Mouse (Mus musculus) kidney, adult 2 months (tissue): ENCODE data around the gene Begain.

Experiments used
- CTCF ChIP-seq: fragments of 200-500 bp; conservative IDR thresholded peaks from 2 replicates; pipeline ENCODE4 v1.5.1; 2011; ENCODE audit warnings: low read depth, mild to moderate bottlenecking, control low read depth, low read length, moderate library complexity, mixed read lengths; ENCODE audit not compliant: insufficient read depth, insufficient read length
- POLR2A ChIP-seq: fragments of 200-500 bp; IDR thresholded peaks from one replicate; pipeline ENCODE4 v1.6.1; 2011; ENCODE audit warnings: low read depth, low read length, control low read depth

DNA sequence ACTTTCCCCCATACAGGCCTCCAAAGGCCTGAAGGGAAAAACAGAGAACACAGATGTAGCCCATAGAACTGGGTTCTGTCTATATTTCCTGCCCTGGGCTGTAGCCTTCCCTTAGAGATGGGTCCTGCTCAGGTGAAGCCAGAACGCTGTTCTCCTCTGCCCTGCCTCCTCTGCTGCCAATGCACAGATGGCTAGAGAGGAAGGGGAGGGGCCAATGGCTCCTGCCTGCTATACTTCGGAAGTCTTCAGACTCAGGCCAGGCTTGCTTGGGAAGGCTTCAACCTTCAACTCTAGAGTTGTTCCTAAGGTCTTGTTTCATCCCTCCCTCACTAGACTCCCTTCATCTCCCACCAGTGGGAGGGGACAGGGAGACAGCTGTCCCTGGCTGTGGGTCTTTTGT lies 1.7 kb upstream of the Begain start:
- no peak for TF ChIP-seq CTCF
- TF ChIP-seq POLR2A = no peak
